Mouse (Mus musculus): ENCODE measurements around the gene C1qtnf12.

The C1qtnf12 gene

DNA sequence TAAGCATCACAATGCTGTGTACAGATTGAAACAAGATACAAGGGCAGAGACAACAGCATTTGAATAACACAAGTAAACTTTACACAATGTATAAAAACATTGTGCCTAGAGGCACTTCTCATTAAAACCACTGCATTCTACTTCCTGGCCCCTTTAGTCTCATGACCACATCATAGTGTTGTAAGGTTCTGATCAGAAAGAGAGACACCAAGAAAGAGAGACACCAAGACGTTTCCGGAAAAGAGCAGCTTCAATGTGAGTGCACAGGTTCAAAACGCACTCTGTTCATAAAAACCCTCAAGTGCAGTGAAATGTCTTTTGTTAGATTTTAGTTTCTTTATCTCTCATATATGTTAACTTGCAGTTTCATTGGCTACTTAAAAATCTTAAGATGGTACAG, 42.0 kb downstream of the C1qtnf12 start:
- DNase-seq: no peak

DNA sequence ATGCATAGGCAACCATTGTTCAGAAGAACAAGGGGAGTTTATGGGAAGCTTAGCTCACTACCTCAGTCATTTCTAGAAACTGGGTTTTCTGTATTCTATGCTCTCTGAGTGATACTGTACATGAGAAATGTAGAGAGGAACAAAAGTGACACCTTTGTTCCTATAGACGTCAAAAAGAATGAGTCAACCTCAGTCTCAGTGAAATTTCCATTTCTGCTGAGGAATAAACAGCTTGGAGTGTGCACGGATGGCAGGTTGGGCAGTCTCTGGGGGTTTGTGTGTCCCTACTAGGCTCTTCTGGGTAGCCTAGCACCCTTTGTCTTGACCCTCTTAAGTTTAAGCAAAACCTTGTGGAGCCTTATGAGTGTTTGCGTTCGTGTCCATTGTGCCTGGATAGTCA, 46.3 kb downstream of the C1qtnf12 start:
- DNase-seq: no peak

DNA sequence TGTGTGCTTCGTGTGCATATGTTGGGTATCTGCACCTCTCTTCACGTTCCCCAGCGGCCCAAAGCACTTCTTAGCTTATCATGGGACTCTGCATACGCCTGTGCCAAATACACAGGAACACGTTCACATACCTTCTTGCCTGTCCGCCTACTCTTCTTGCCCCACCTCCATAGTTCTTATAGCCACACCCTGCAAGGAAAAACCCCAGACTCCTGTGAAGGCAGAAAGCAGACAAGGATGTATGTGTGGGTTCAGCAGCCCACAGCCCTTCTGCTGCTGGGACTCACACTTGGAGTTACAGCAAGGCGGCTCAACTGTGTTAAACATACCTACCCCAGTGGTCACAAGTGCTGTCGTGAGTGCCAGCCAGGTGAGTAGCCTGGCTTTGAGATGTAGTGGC, 51.5 kb downstream of the C1qtnf12 start, which contains the start of gene Tnfrsf4:
Tnfrsf4 (plus strand) TSS at position 207 of the 400 bp plus-strand sequence.
- DNase-seq: no peak

DNA sequence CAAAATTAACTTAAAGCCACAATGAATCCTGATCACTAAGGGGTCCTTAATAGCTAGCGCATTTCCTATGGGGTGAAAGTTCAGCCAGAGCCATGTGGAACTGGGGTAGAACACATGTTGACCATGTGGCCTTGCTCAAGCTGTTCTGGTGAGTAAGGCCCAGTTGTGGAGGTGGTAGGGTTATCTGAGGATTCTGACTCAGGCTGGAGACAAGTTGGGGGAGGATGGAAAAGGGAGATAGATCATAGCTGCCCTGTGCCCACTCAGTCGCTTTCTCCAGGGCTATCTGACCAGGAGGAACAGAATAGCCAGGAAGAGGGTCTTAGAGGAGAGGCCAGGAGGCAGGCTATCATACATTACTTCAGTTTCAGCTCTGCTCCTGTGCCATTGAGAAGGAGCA, 52.3 kb downstream of the C1qtnf12 start:
- no peak for DNase-seq

Measured in heart, adult 11 months (tissue).